Mouse (Mus musculus) telencephalon, adult 2 months (tissue): Measurements from ENCODE around the gene Shf.

ENCODE experiments used
- DNase-seq: peaks from one replicate; pipeline ENCODE4 v3.0.0-alpha.2; 2011; ENCODE audit warnings: low read depth, low spot score

Shf gene

GRCm38 (mm10) chr2:122302574-122303241 is 66.3 kb downstream of the Shf start:
- peak; percentile 24 for DNase-seq

DNA sequence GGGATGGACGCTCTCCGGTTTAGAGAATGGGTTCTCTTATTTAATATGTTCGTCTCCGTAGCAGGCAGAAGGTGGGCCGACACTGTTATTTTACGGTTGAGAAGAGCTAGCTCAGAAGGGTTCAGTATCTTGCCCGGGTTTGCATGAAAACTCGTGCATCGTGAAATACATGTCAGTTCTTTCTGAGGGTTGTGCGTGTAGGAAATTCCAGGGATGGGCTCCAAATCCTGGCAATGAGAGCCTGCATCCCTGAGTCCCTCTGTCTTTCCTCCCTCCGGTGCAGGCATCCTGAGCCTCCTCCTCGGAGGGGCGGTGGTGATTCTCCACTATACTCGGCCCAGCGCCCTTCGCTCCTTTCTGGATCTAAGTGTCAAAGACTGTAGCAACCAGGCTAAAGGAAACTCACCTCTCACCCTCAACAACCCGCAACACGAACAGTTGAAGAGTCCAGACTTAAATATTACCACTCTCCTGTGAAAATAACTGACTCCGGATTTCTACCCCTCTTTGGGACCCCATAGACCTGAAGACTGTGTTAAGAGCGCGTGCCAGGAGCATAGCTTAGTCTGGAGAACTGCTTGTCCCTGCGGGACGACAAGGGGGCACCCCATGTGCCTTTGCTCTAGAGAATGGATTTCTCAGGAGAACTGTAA is 66.9 kb downstream of the Shf start:
- no peak for DNase-seq

- DNase-seq = no peak
These were observed 67.7 kb downstream of the Shf start for GRCm38 (mm10) chr2:122301081-122301920.

DNA sequence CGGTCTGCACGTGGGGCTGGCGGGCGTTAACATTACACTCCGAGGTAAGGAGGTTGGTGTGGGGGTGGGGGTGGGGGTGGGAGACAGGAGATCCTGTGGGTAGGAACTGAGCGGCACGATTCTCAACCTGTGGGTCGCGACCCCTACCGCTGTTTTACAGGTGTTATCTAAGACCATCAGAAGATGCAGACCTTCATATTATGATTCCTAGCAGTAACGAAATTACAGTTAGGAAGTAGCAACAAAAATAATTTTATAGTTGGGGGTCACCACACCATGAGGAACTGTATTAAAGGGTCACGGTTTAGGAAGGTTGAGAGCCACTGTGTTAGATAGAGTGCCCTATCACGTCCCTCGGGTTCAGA is 68.3 kb downstream of the Shf start:
- no peak for DNase-seq

DNA sequence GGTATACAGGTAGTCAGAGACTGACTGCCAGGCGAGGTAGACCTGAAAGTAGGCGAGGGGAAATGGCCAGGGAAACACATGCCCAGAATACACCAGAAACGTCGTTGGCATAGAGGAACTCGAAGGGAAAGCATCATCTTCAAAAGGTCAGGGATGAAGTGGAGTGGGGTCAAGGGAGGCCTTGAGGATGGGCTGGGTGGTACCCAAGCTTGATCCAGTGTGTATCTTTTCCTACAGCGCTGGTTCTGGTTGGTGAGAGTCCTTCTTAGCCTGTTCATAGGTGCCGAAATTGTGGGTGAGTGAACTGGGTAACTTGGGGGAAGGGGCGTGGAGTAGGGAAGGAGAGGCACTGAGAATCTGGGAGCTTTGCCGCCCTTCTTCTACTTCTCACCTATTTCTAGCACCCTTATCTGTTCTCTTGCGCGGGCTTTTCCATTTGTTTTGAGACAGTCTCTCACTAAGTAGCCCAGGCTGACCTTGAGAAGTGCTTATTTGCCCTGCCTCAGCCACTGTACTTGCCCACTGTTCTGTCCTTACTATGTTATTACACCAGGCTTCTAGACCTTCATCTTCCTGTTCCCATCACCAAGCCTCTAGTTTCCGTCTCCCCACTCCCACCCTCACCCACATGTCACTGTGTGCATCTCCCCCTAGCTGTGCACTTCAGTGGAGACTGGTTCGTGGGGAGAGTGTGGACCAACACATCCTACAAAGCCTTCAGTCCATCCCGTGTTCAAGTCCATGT is 68.9 kb downstream of the Shf start:
- no peak for DNase-seq
